In genomic region chr1:42623766-42624165, GRCm38 (mm10) we compare ENCODE assay signal across 16 mouse cellular contexts.
"Had no signal": no experiment of that assay in that cellular context is flagged by ENCODE, and none has a peak within 500 bp of the region (broad histone marks: within the 10 kb centered on the region; RNA-seq: fewer than 3 reads in every experiment).

No protein-coding gene starts in this region.

- DNase-seq: retina, postnatal 1 day; right cerebral cortex, adult 18-20 months; right cerebral cortex, postnatal 14 days; right cerebral cortex, postnatal 25 days; right cerebral cortex, postnatal 4 days; spleen, adult 18-20 months; thymus, adult 18-20 months; thymus, adult 2 months; thymus, postnatal 14 days; thymus, postnatal 25 days; thymus, postnatal 36 days; thymus, postnatal 4 days had no signal

- H3K27me3 ChIP-seq: neural tube, embryonic 13.5 days; neural tube, embryonic 15.5 days; stomach, embryonic 15.5 days had no signal

- H3K9me3 ChIP-seq: neural tube, embryonic 15.5 days; stomach, embryonic 15.5 days had no signal

- H3K4me1 ChIP-seq: stomach, embryonic 15.5 days had no signal

- H3K36me3 ChIP-seq: neural tube, embryonic 13.5 days; neural tube, embryonic 15.5 days; stomach, embryonic 15.5 days had no signal

- H3K4me2 ChIP-seq: neural tube, embryonic 13.5 days; neural tube, embryonic 15.5 days; stomach, embryonic 15.5 days had no signal

- H3K27ac ChIP-seq: neural tube, embryonic 13.5 days; neural tube, embryonic 15.5 days; stomach, embryonic 15.5 days; stomach, postnatal 0 days had no signal

- H3K4me3 ChIP-seq: neural tube, embryonic 13.5 days; neural tube, embryonic 15.5 days; stomach, embryonic 15.5 days had no signal

- H3K9ac ChIP-seq: neural tube, embryonic 13.5 days; neural tube, embryonic 15.5 days; stomach, embryonic 15.5 days had no signal
